Mouse (Mus musculus) G1E (cell line): ENCODE results near the gene Amt. TPM values are rescaled to one million over a fixed set of nuclear protein-coding genes. Genes with fewer than 3 reads are reported as not detected.
A peak's percentile ranks its signal among the peaks of the same experiment; 100 is the strongest.

Source experiments
- ATAC-seq: 2 replicates; pipeline ENCODE4 v1.8.0; 2016; ENCODE audit warnings: mild to moderate bottlenecking; ENCODE audit not compliant: insufficient number of reproducible peaks, poor library complexity, low FRiP score, severe bottlenecking; ENCODE audit errors: extremely low read depth
- DNase-seq: peaks from one replicate; pipeline ENCODE4 v3.0.0; 2012; ENCODE audit warnings: low spot score
- H3K27me3 ChIP-seq: 2 replicates; pipeline ENCODE4 v1.6.1; 2012; ENCODE audit warnings: mild to moderate bottlenecking, low read length, inconsistent platforms; ENCODE audit not compliant: insufficient read depth
- H3K36me3 ChIP-seq: replicated peaks from 2 replicates; pipeline ENCODE3; 2012; ENCODE audit warnings: mild to moderate bottlenecking, inconsistent platforms
- H3K4me1 ChIP-seq: 2 replicates; pipeline ENCODE4 v1.6.1; 2012; ENCODE audit warnings: low read depth, low read length, inconsistent platforms, mixed read lengths; ENCODE audit not compliant: insufficient read depth
- H3K4me3 ChIP-seq: 2 replicates; pipeline ENCODE4 v1.5.1; 2012; ENCODE audit warnings: low read depth, mild to moderate bottlenecking, inconsistent platforms, low read length, moderate library complexity, mixed read lengths
- H3K9me3 ChIP-seq: replicated peaks from 2 replicates; pipeline ENCODE4 v1.6.1; 2012; ENCODE audit warnings: inconsistent platforms
- CTCF ChIP-seq: IDR thresholded peaks from 2 replicates; pipeline ENCODE4 v1.5.1; 2012; ENCODE audit warnings: low read depth, low read length, inconsistent platforms, mixed read lengths
- GATA1 ChIP-seq: IDR thresholded peaks from 2 replicates; pipeline ENCODE4 v1.6.1; 2012; ENCODE audit warnings: borderline replicate concordance, low read length, inconsistent platforms, mixed read lengths
- GATA2 ChIP-seq: IDR thresholded peaks from 2 replicates; pipeline ENCODE4 v1.6.1; 2012; ENCODE audit warnings: low read depth, low read length, inconsistent platforms, borderline replicate concordance
- POLR2AphosphoS5 ChIP-seq: IDR thresholded peaks from 2 replicates; pipeline ENCODE4 v1.6.1; 2012; ENCODE audit warnings: low read depth, low read length, inconsistent platforms; ENCODE audit not compliant: insufficient replicate concordance
- TAL1 ChIP-seq: conservative IDR thresholded peaks from 2 replicates; pipeline ENCODE4 v1.6.1; 2012; ENCODE audit warnings: low read depth, low read length, inconsistent platforms, mixed read lengths
- polyA plus RNA-seq: library from polyadenylated mRNA; stranded (reverse); fragments of >175 nt; gene quantifications from 2 replicates; pipeline ENCODE4 v1.2.3, GENCODE M21; 2012
- total RNA-seq, 2 experiments: library from RNA; stranded (forward) in 1 of 2; stranded (reverse) in 1 of 2; fragments of 200-1000 nt in 1 of 2; fragments of >200 nt in 1 of 2; fragmentation: Nextera tagmentation in 1 of 2; gene quantifications; 2 replicates each; pipeline ENCODE4 v1.2.3; 2014 to 2017

Gene Amt
- total RNA-seq (2014; fragmentation: Nextera tagmentation) (0.90 and 1.2 TPM in 2 replicates), total RNA-seq (2017) (0.44 and 0.93 TPM in 2 replicates), polyA plus RNA-seq (0.03 and 0.09 TPM in 2 replicates)

GRCm38 (mm10) chr9:108296453-108297355, at the start of gene Amt:
Amt (plus strand) TSS chr9:108296853.
- Histone ChIP-seq H3K9me3 (no peaks in the 10 kb centered on the region), H3K27me3 (peaks cover 18% of the 10 kb centered on the region), H3K36me3 (peaks cover 17% of the 10 kb centered on the region), H3K4me3 (no peak within 1 kb of the TSS), H3K4me1 (peaks cover 3% of the 10 kb centered on the region; the same call in 1 of the 2 replicates)
- TF ChIP-seq POLR2AphosphoS5 (no peak), CTCF (no peak), TAL1 (no peak)
- DNase-seq (no peak), ATAC-seq (no peak)

- Histone ChIP-seq H3K4me1 (no peaks in the 10 kb centered on the region), H3K36me3 (peaks cover 51% of the 10 kb centered on the region), H3K27me3 (no peaks in the 10 kb centered on the region), H3K4me3 (no peak overlapping the region), H3K9me3 (no peaks in the 10 kb centered on the region)
- TF ChIP-seq GATA2 (no peak), GATA1 (no peak), CTCF (no peak), TAL1 (no peak)
- DNase-seq (no peak), ATAC-seq (no peak)
These were observed 47.7 kb upstream of the Amt start for GRCm38 (mm10) chr9:108248957-108249356.

GRCm38 (mm10) chr9:108251877-108252276, 44.8 kb upstream of the Amt start:
- Histone ChIP-seq H3K4me3 (no peak overlapping the region), H3K27me3 (no peaks in the 10 kb centered on the region), H3K9me3 (no peaks in the 10 kb centered on the region), H3K36me3 (peaks cover 40% of the 10 kb centered on the region), H3K4me1 (no peaks in the 10 kb centered on the region)
- TF ChIP-seq CTCF = no peak
- no peak for TF ChIP-seq POLR2AphosphoS5
- TF ChIP-seq GATA1 = no peak
- no peak for TF ChIP-seq GATA2
- TF ChIP-seq TAL1 = no peak
- DNase-seq (no peak), ATAC-seq (no peak)

- Histone ChIP-seq H3K36me3 (peaks cover 39% of the 10 kb centered on the region), H3K4me3 (no peak overlapping the region), H3K9me3 (no peaks in the 10 kb centered on the region), H3K27me3 (no peaks in the 10 kb centered on the region), H3K4me1 (no peaks in the 10 kb centered on the region)
- TF ChIP-seq POLR2AphosphoS5 (no peak), TAL1 (no peak), CTCF (no peak), GATA1 (no peak), GATA2 (no peak)
- DNase-seq = no peak
- no peak for ATAC-seq
These were observed 43.9 kb upstream of the Amt start for GRCm38 (mm10) chr9:108252766-108253165.

DNA sequence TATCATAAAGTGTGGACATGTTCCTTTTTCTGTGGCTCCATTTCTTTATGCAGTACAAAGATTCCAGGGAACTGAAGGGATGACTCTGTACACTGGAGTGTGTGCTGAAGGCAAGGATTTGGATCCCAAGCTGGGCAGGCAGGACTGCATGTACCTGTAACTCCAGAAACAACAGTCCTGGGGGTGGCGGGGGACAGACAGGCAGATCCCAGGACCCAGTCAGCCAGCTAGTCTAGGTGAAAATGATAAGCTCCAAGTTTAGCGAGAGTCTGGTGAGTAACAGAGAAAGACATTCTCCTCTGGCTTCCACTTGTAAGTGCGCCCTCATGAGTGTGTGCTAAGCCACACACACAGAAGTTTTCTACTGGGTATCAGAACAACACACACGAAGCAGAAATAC, 36.1 kb upstream of the Amt start:
- ATAC-seq (no peak), DNase-seq (no peak)
- peaks cover 25% of the 10 kb centered on the region for H3K4me1 ChIP-seq
- H3K36me3 ChIP-seq = peaks cover 16% of the 10 kb centered on the region
- TF ChIP-seq GATA2 (no peak), POLR2AphosphoS5 (no peak), CTCF (no peak), GATA1 (no peak), TAL1 (no peak)
- no peak overlapping the region for H3K4me3 ChIP-seq
- no peaks in the 10 kb centered on the region for H3K9me3 ChIP-seq
- H3K27me3 ChIP-seq = no peaks in the 10 kb centered on the region

DNA sequence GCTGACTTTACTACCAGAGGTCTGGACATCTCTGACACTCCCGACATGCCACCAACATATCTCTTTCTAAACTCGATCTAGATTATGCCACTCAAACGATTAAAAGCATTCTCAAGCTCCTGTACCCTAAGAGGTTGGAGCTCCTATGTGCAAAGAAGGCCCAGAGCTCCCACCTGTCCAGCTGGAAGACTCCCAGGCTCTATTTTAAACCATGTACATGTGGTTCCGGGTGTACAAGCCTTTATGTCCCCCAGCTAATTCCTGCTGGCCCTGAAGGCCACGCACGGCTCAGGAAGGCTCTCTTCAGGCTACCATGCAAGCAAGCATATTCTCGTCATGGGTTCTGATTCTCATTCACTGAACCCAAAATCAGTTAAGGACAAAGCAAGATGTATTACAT, 34.8 kb upstream of the Amt start:
- H3K36me3 ChIP-seq = peaks cover 12% of the 10 kb centered on the region
- H3K27me3 ChIP-seq = peaks cover 4% of the 10 kb centered on the region; the same call in 1 of the 2 replicates
- ATAC-seq = no peak
- H3K4me3 ChIP-seq = no peak overlapping the region
- DNase-seq = no peak
- peaks cover 33% of the 10 kb centered on the region for H3K4me1 ChIP-seq
- no peak for TF ChIP-seq GATA1
- TF ChIP-seq TAL1 = no peak
- no peaks in the 10 kb centered on the region for H3K9me3 ChIP-seq

GRCm38 (mm10) chr9:108262494-108263049, 34.1 kb upstream of the Amt start:
- Histone ChIP-seq H3K27me3 (peaks cover 7% of the 10 kb centered on the region), H3K4me3 (peak overlapping the region; percentile 94), H3K36me3 (peaks cover 9% of the 10 kb centered on the region), H3K9me3 (no peaks in the 10 kb centered on the region), H3K4me1 (peaks cover 33% of the 10 kb centered on the region)
- ATAC-seq (no peak), DNase-seq (no peak)
- TF ChIP-seq POLR2AphosphoS5 (no peak), CTCF (no peak), GATA2 (no peak), GATA1 (no peak), TAL1 (no peak)
